Mouse (Mus musculus): ENCODE measurements around the gene Zbtb3. TPM values are rescaled to one million over a fixed set of nuclear protein-coding genes. Genes with fewer than 3 reads are reported as not detected.

The Zbtb3 gene
- polyA plus RNA-seq, 1 experiment from 2014 or later = 1.5 TPM

- no peaks in the 10 kb centered on the region for H3K27me3 ChIP-seq
- H3K4me1 ChIP-seq (replicated peaks) = peaks cover 57% of the 10 kb centered on the region
- H3K36me3 ChIP-seq = peaks cover 57% of the 10 kb centered on the region
- H3K4me2 ChIP-seq = peak overlapping the region; percentile 99
- peak overlapping the region; percentile 87 for H3K4me3 ChIP-seq (replicated peaks)
- H3K9me3 ChIP-seq (replicated peaks) = no peaks in the 10 kb centered on the region
- DNase-seq = no peak
- H3K27ac ChIP-seq = peak overlapping the region; percentile 99
- ATAC-seq (ENCODE audit: low read depth) = no peak
- WGBS (ENCODE audit: insufficient replicate concordance) = 15% methylated on average over 6 of the region's 6 CpGs
- peak overlapping the region; percentile 98 for H3K9ac ChIP-seq
These were observed 28.9 kb upstream of the Zbtb3 start for GRCm38 (mm10) chr19:8773409-8773808.

- no peaks in the 10 kb centered on the region for H3K27me3 ChIP-seq
- peak within 1 kb of the TSS; percentile 99 for H3K4me2 ChIP-seq
- H3K36me3 ChIP-seq = peaks cover 55% of the 10 kb centered on the region
- H3K9me3 ChIP-seq (replicated peaks) = no peaks in the 10 kb centered on the region
- H3K4me1 ChIP-seq (replicated peaks) = peaks cover 57% of the 10 kb centered on the region
- H3K4me3 ChIP-seq (replicated peaks) = peak within 1 kb of the TSS; percentile 87
- ATAC-seq (ENCODE audit: low read depth) (peak; percentile 85), DNase-seq (peak; percentile 93)
- peak within 1 kb of the TSS; percentile 98 for H3K9ac ChIP-seq
- under 1% methylated on average over 68 of the region's 68 CpGs for WGBS (ENCODE audit: insufficient replicate concordance)
- peak within 1 kb of the TSS; percentile 99 for H3K27ac ChIP-seq
These were observed 28.1 kb upstream of the Zbtb3 start, which contains the start of gene Tmem179b for GRCm38 (mm10) chr19:8774086-8774835. TSS of gene Tmem179b (minus strand) at chr19:8774467.

DNA sequence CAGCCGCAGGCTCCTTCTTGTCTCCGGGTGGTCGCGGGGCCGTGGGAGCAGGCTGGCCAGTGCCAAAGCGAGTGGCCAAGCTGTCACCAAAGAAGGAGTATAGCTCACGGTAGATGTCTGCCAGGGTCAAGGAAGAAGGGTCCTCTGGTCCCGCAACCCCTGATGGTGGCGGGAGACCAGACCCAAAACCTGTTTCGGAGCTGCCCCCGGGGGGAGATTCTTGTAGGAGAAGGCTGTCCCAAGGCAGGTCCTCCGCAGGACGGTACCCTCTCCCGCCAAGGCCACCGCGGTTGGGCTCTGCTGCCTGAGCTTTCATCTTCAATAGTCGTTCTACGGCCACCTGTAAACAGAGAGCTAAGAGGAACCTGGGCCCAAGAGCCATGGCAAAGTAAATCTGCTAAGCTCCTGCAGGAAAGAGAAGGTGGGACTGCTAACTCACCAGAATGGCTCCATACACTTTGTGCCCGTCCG, 27.4 kb upstream of the Zbtb3 start:
- Histone ChIP-seq H3K4me3 (replicated peaks) (peak overlapping the region; percentile 87), H3K9ac (peak overlapping the region; percentile 98), H3K27ac (peak overlapping the region; percentile 99), H3K36me3 (peaks cover 53% of the 10 kb centered on the region), H3K4me1 (replicated peaks) (peaks cover 57% of the 10 kb centered on the region), H3K4me2 (peak overlapping the region; percentile 99), H3K9me3 (replicated peaks) (no peaks in the 10 kb centered on the region), H3K27me3 (no peaks in the 10 kb centered on the region)
- DNase-seq (no peak), ATAC-seq (ENCODE audit: low read depth) (no peak)
- 8% methylated on average over 20 of the region's 20 CpGs for WGBS (ENCODE audit: insufficient replicate concordance)

DNA sequence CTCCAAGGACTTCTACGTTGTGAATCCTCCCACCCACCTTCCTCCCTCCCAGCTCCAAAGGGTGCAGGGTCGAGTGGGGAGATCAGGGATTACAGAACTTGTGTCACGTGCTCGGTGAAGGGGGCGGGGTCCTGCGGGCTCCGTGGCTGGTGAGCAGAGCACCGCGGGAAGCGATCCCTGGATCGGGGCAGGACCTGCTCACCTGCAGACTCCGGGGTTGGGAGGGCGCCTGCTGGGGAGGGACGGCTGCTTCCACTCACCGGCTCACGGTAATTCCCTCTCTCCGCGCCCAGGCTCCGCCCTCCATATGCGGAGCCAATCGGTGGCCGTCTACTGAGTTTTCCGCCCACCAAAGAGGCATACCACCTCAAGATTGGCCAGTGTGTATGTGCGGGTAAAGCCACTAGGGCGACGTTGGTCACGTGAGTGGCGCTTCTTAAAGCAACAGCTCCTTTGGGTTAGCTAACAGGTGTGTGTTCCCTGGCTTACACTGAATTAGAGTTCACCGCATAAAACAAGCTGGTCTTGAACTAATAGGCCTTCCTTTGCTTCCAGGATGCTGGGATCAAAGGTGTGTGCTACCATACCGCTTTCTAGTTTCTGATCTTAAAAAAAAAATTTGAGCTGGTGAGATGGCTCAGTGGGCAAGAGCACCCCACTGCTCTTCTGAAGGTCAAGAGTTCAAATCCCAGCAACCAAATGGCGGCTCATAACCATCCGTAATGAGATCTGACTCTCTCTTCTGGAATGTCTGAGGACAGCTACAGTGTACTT, 16.2 kb upstream of the Zbtb3 start, which contains the start of gene Taf6l:
Gene Taf6l, minus strand, starts transcription at position 410 of the 774 bp plus-strand sequence.
- peak within 1 kb of the TSS; percentile 87 for H3K9ac ChIP-seq
- peaks cover 31% of the 10 kb centered on the region for H3K36me3 ChIP-seq
- no peaks in the 10 kb centered on the region for H3K9me3 ChIP-seq (replicated peaks)
- peaks cover 22% of the 10 kb centered on the region for H3K4me1 ChIP-seq (replicated peaks)
- no peaks in the 10 kb centered on the region for H3K27me3 ChIP-seq
- H3K27ac ChIP-seq = peak within 1 kb of the TSS; percentile 87
- H3K4me2 ChIP-seq = peak within 1 kb of the TSS; percentile 89
- H3K4me3 ChIP-seq (replicated peaks) = peak within 1 kb of the TSS; percentile 79
- peak; percentile 94 for DNase-seq
- WGBS (ENCODE audit: insufficient replicate concordance) = 1% methylated on average over 32 of the region's 32 CpGs
- peak; percentile 99 for ATAC-seq (ENCODE audit: low read depth)

- Histone ChIP-seq H3K27me3 (no peaks in the 10 kb centered on the region), H3K4me3 (replicated peaks) (no peak overlapping the region), H3K27ac (no peak overlapping the region), H3K4me1 (replicated peaks) (peaks cover 22% of the 10 kb centered on the region), H3K9ac (no peak overlapping the region), H3K4me2 (no peak overlapping the region), H3K9me3 (replicated peaks) (no peaks in the 10 kb centered on the region), H3K36me3 (peaks cover 23% of the 10 kb centered on the region)
- DNase-seq = no peak
- ATAC-seq (ENCODE audit: low read depth) = no peak
- WGBS (ENCODE audit: insufficient replicate concordance) = 56% methylated on average over 3 of the region's 3 CpGs
These were observed 13.8 kb upstream of the Zbtb3 start for GRCm38 (mm10) chr19:8788521-8788920.

DNA sequence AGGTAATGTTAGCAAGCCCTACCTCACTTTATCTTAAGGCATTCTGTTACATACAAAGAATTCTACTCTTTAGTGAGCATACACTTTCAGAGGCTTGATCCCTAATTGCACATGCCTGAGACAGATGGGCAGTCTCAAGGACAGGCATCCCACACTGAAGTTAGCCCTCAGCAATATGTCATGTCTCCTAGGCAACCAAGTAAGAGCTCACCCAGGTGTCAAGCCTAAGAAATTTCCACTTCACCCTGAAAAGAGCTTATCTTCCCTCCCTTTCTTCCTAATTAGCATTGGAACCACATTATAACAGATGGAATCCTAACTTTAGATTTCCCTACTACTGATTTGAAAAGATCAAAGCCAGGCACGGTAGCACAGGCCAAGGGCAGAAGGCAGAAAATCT, 13.2 kb upstream of the Zbtb3 start:
- DNase-seq (no peak), ATAC-seq (ENCODE audit: low read depth) (no peak)
- H3K27ac ChIP-seq = peak overlapping the region; percentile 19; the same call in 1 of the 2 replicates
- no peaks in the 10 kb centered on the region for H3K9me3 ChIP-seq (replicated peaks)
- no peak overlapping the region; the same call in 1 of the 2 replicates for H3K9ac ChIP-seq
- H3K4me1 ChIP-seq (replicated peaks) = peaks cover 22% of the 10 kb centered on the region
- H3K4me3 ChIP-seq (replicated peaks) = no peak overlapping the region
- H3K4me2 ChIP-seq = no peak overlapping the region
- WGBS (ENCODE audit: insufficient replicate concordance) = 62% methylated on average over 1 of the region's 1 CpGs
- H3K27me3 ChIP-seq = no peaks in the 10 kb centered on the region
- peaks cover 25% of the 10 kb centered on the region for H3K36me3 ChIP-seq

GRCm38 (mm10) chr19:8790171-8790570, 12.2 kb upstream of the Zbtb3 start:
- no peak for DNase-seq
- ATAC-seq (ENCODE audit: low read depth) = no peak
- no peak overlapping the region for H3K4me3 ChIP-seq (replicated peaks)
- no peak overlapping the region for H3K4me2 ChIP-seq
- H3K36me3 ChIP-seq = peaks cover 35% of the 10 kb centered on the region
- no peak overlapping the region for H3K27ac ChIP-seq
- H3K27me3 ChIP-seq = no peaks in the 10 kb centered on the region
- peaks cover 14% of the 10 kb centered on the region for H3K4me1 ChIP-seq (replicated peaks)
- WGBS (ENCODE audit: insufficient replicate concordance) = 64% methylated on average over 7 of the region's 7 CpGs
- no peak overlapping the region for H3K9ac ChIP-seq
- H3K9me3 ChIP-seq (replicated peaks) = no peaks in the 10 kb centered on the region

DNA sequence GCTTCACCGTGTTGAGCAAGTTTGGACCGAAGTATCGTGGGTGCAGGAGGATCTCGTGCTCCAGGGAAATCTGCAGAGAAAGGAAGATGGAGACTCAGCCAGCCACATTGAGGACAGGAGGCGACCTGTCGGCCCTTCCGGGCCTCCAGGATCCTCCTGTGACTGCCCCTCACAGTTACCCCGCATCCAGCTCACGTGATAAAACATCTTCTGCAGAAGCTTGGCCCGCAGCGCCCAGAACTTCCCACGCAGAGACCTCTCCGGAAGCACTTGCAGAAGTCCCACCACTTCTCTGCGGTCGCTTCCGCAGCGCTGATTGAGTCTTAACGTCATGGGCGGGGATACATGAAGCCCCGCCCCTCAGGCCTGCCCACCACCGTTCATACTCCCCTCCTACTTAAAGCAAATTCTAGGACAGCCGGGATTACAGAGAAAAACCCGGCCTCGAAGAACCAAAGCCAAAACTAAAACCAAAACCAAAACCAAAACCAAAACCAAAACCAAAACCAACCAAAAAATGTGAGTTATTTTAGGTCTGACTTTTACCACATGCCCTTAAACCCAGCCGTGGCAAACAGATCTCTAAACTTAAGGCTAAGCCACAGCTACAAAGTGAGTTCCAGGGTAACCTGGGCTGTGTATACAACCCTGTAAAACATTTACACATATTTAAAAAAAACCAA, 4.0 kb upstream of the Zbtb3 start, which contains the start of gene Polr2g:
Gene Polr2g, minus strand, starts transcription at position 314 of the 683 bp plus-strand sequence.
- ATAC-seq (ENCODE audit: low read depth) = peak; percentile 60
- Histone ChIP-seq H3K27me3 (no peaks in the 10 kb centered on the region), H3K27ac (peak within 1 kb of the TSS; percentile 60), H3K4me1 (replicated peaks) (peaks cover 45% of the 10 kb centered on the region), H3K4me3 (replicated peaks) (peak within 1 kb of the TSS; percentile 73), H3K36me3 (peaks cover 25% of the 10 kb centered on the region), H3K4me2 (peak within 1 kb of the TSS; percentile 79), H3K9me3 (replicated peaks) (no peaks in the 10 kb centered on the region), H3K9ac (peak within 1 kb of the TSS; percentile 79)
- WGBS (ENCODE audit: insufficient replicate concordance) = 1% methylated on average over 25 of the region's 25 CpGs
- DNase-seq = peak; percentile 79

DNA sequence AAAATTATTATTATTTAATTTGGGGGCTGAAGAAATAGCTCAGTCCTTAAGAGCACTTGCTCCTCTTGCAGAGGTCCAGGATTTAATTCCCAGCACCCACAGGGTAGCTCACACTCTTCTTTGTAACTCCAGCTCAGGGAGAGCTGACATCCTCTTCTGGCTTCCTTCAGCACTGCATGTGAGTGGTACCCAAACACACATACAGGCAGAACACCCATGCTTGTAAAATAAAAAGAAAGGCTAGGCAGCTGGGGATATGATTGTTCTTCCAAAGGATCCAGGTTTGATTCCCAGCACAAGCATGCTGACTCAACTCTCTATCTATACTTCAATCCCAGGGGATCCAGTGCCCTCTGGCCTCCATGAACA, 3.4 kb upstream of the Zbtb3 start:
- ATAC-seq (ENCODE audit: low read depth) (no peak), DNase-seq (no peak)
- Histone ChIP-seq H3K36me3 (peaks cover 20% of the 10 kb centered on the region), H3K9me3 (replicated peaks) (no peaks in the 10 kb centered on the region), H3K4me2 (peak overlapping the region; percentile 79), H3K4me3 (replicated peaks) (peak overlapping the region; percentile 73), H3K4me1 (replicated peaks) (peaks cover 50% of the 10 kb centered on the region), H3K27ac (no peak overlapping the region), H3K27me3 (no peaks in the 10 kb centered on the region), H3K9ac (no peak overlapping the region; the same call in 1 of the 2 replicates)

DNA sequence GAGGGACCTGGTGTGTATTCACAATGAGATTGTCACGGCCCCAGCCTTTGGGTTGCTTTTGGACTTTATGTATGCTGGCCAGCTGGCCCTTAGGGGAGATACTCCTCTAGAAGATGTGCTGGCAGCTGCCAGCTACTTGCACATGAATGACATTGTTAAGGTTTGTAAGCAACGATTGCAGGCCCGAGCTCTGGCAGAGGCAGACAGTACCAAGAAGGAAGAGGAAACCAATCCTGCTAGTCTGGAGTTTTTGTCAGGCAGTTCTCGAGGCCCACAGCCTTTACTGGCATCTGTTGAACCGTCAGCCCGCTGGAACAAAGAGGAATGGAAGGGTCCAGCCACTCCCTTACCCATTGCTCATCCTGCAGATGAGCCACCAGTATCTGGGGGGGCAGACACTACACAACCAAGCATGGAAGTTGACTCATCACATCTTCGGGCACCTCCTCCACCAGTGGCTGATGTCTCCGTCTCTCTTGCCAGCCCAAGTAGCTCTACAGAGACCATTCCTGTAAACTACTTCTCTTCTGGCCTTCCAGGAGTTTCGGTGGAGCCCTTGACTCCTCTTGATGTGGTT, 937 bp downstream of the Zbtb3 start:
- Histone ChIP-seq H3K9ac (peak overlapping the region; percentile 37; the same call in 1 of the 2 replicates), H3K4me3 (replicated peaks) (peak overlapping the region; percentile 68), H3K27me3 (no peaks in the 10 kb centered on the region), H3K36me3 (peaks cover 24% of the 10 kb centered on the region), H3K4me2 (peak overlapping the region; percentile 78), H3K4me1 (replicated peaks) (peaks cover 41% of the 10 kb centered on the region), H3K27ac (peak overlapping the region; percentile 72), H3K9me3 (replicated peaks) (no peaks in the 10 kb centered on the region)
- ATAC-seq (ENCODE audit: low read depth) (no peak), DNase-seq (no peak)
- WGBS (ENCODE audit: insufficient replicate concordance) = 63% methylated on average over 9 of the region's 9 CpGs

All from liver, embryonic 13.5 days (tissue).